Comparison of ENCODE assay signal across 34 mouse cellular contexts in the genomic region with DNA sequence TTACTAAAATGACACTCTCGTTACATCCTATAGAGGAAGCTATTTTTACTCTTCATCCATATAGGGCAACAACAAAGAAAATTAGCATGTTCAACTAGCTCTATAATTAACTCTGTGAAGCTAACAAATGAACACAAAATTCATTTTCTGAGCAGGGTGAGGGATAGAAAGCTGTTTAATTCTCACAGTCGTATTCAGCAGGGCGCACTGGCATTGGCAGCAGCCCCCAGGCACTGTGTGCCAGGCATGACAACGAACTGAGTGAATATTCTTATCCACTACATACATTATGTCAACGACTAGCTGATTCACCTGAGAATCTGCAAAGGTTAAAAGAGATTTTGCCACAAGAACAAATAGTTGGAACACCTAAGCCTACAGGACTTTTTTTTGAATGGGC. TPM values are rescaled to one million over a fixed set of nuclear protein-coding genes. Genes with fewer than 3 reads are reported as not detected.
DNase-seq lines count a peak whose midpoint lies in the region; ATAC-seq and TF ChIP-seq lines count a peak whose summit lies in the region.
"Had no signal": no experiment of that assay in that cellular context is flagged by ENCODE, and none has a peak within 500 bp of the region (broad histone marks: within the 10 kb centered on the region; RNA-seq: fewer than 3 reads in every experiment).

No protein-coding gene starts in this region.

- ATAC-seq in forebrain, postnatal 0 days: peak; percentile 69; the same call in 1 of the 2 replicates
- ATAC-seq in forebrain, embryonic 13.5 days: no peak
- ATAC-seq in midbrain, embryonic 16.5 days: 0 out of 2 replicates have a peak, but pooled peaks have one; percentile 54
- ATAC-seq in midbrain, embryonic 13.5 days: no peak
- ATAC-seq: CD4-positive, CD25-positive, alpha-beta regulatory T cell, adult 4 months; intestine, postnatal 0 days had no signal

- H3K27ac ChIP-seq in forebrain, postnatal 0 days (ENCODE audit: low read depth, low read length): peak overlapping the region; percentile 4; the same call in 1 of the 2 replicates
- H3K27ac ChIP-seq in forebrain, embryonic 13.5 days: no peak overlapping the region
- H3K27ac ChIP-seq in midbrain, embryonic 16.5 days (ENCODE audit: low read length): no peak overlapping the region
- no peak overlapping the region for H3K27ac ChIP-seq in midbrain, embryonic 13.5 days
- H3K27ac ChIP-seq: hindbrain, embryonic 10.5 days; liver, embryonic 14.5 days; macrophage had no signal

- no peak for TF ChIP-seq POLR2A in brain, embryonic 14.5 days (IDR thresholded peaks at IDR 0.05; ENCODE audit: borderline replicate concordance, extremely low read depth, insufficient read depth, insufficient read length, poor library complexity, severe bottlenecking)

- WGBS in forebrain, postnatal 0 days: 26% methylated on average over 5 of the region's 5 CpGs
- 51% methylated on average over 5 of the region's 5 CpGs for WGBS in forebrain, embryonic 13.5 days
- WGBS in midbrain, embryonic 16.5 days: 66% methylated on average over 5 of the region's 5 CpGs
- 67% methylated on average over 5 of the region's 5 CpGs for WGBS in midbrain, embryonic 13.5 days

- peak; percentile 45 to 68 for DNase-seq in cerebellum, postnatal 25 days
- no peak for DNase-seq in cerebellum, postnatal 4 days (ENCODE audit: low spot score in 2 of 2)
- peak; percentile 47 for DNase-seq in forebrain, postnatal 0 days
- peak; percentile 52 for DNase-seq in brain, embryonic 14.5 days (ENCODE audit: low read depth)
- DNase-seq: adrenal gland, postnatal 14 days; gastrocnemius, postnatal 14 days; heart, postnatal 14 days; kidney, adult 9 months; kidney, postnatal 10 days; layer of hippocampus, postnatal 36 days; liver; lung, adult 2 months; lung, postnatal 10 days; right cerebral cortex, postnatal 4 days; thymus, adult 2 months; thymus, postnatal 36 days had no signal

- H3K36me3 ChIP-seq in forebrain, postnatal 0 days (ENCODE audit: insufficient read depth): no peaks in the 10 kb centered on the region
- H3K36me3 ChIP-seq in forebrain, embryonic 13.5 days (ENCODE audit: poor library complexity, severe bottlenecking): no peaks in the 10 kb centered on the region
- H3K36me3 ChIP-seq in midbrain, embryonic 16.5 days (ENCODE audit: control insufficient read depth, insufficient read depth, low read length): no peaks in the 10 kb centered on the region
- no peaks in the 10 kb centered on the region for H3K36me3 ChIP-seq in midbrain, embryonic 13.5 days
- H3K36me3 ChIP-seq: hindbrain, embryonic 10.5 days had no signal

- no peaks in the 10 kb centered on the region for H3K27me3 ChIP-seq in forebrain, postnatal 0 days (ENCODE audit: insufficient read depth, low read length)
- H3K27me3 ChIP-seq in forebrain, embryonic 13.5 days: no peaks in the 10 kb centered on the region
- no peaks in the 10 kb centered on the region for H3K27me3 ChIP-seq in midbrain, embryonic 16.5 days (ENCODE audit: control insufficient read depth, insufficient read depth, low read depth, low read length)
- no peaks in the 10 kb centered on the region for H3K27me3 ChIP-seq in midbrain, embryonic 13.5 days

- no peak overlapping the region for H3K4me3 ChIP-seq in forebrain, postnatal 0 days (ENCODE audit: low read depth, low read length)
- no peak overlapping the region for H3K4me3 ChIP-seq in forebrain, embryonic 13.5 days
- no peak overlapping the region for H3K4me3 ChIP-seq in midbrain, embryonic 16.5 days (ENCODE audit: low read depth, low read length)
- H3K4me3 ChIP-seq in midbrain, embryonic 13.5 days (replicated peaks): no peak overlapping the region
- H3K4me3 ChIP-seq: erythroblast, embryonic 14.5 days; hindbrain, embryonic 10.5 days had no signal

- no peak overlapping the region for H3K9ac ChIP-seq in forebrain, postnatal 0 days
- no peak overlapping the region for H3K9ac ChIP-seq in forebrain, embryonic 13.5 days
- H3K9ac ChIP-seq in midbrain, embryonic 16.5 days (ENCODE audit: low read depth, low read length): no peak overlapping the region
- no peak overlapping the region for H3K9ac ChIP-seq in midbrain, embryonic 13.5 days (replicated peaks)
- H3K9ac ChIP-seq: liver, embryonic 14.5 days had no signal

- H3K4me2 ChIP-seq in forebrain, postnatal 0 days (ENCODE audit: low read depth): no peak overlapping the region
- H3K4me2 ChIP-seq in forebrain, embryonic 13.5 days: no peak overlapping the region
- no peak overlapping the region for H3K4me2 ChIP-seq in midbrain, embryonic 16.5 days (ENCODE audit: low read length)
- no peak overlapping the region for H3K4me2 ChIP-seq in midbrain, embryonic 13.5 days (replicated peaks)

- TF ChIP-seq CTCF in forebrain, postnatal 0 days (IDR thresholded peaks at IDR 0.05; ENCODE audit: low read depth): no peak
- TF ChIP-seq CTCF in brain, embryonic 14.5 days (IDR thresholded peaks at IDR 0.05; ENCODE audit: borderline replicate concordance, extremely low read depth, insufficient read depth, insufficient read length): no peak

- H3K9me3 ChIP-seq in forebrain, postnatal 0 days (ENCODE audit: low read length): no peaks in the 10 kb centered on the region
- no peaks in the 10 kb centered on the region for H3K9me3 ChIP-seq in forebrain, embryonic 13.5 days (replicated peaks)
- no peaks in the 10 kb centered on the region for H3K9me3 ChIP-seq in midbrain, embryonic 16.5 days (replicated peaks; ENCODE audit: control insufficient read depth, low read length, poor library complexity, severe bottlenecking)
- no peaks in the 10 kb centered on the region for H3K9me3 ChIP-seq in midbrain, embryonic 13.5 days
- H3K9me3 ChIP-seq: hindbrain, embryonic 10.5 days had no signal

- no peaks in the 10 kb centered on the region; the same call in 1 of the 2 replicates for H3K4me1 ChIP-seq in forebrain, postnatal 0 days (ENCODE audit: insufficient read depth)
- no peaks in the 10 kb centered on the region for H3K4me1 ChIP-seq in forebrain, embryonic 13.5 days
- no peaks in the 10 kb centered on the region for H3K4me1 ChIP-seq in midbrain, embryonic 16.5 days (ENCODE audit: control insufficient read depth, insufficient read depth, low read length)
- H3K4me1 ChIP-seq in midbrain, embryonic 13.5 days (replicated peaks): no peaks in the 10 kb centered on the region
- H3K4me1 ChIP-seq: hindbrain, embryonic 10.5 days had no signal

RNA-seq across cellular contexts. Expression of a gene that starts 8.2 kb away (rescaled TPM):
- total RNA-seq in forebrain, postnatal 0 days (2014; rRNA removed): 0.33 TPM in 1 of 2 replicates, not detected in the other
- polyA plus RNA-seq in forebrain, postnatal 0 days (2015; fragmentation: Nextera tagmentation; extraction: Ambion mirVana): 0.34 and 0.57 TPM in 2 replicates
- 0.54 and 0.78 TPM in 2 replicates for polyA plus RNA-seq in forebrain, embryonic 13.5 days (2015; fragmentation: Nextera tagmentation; extraction: Ambion mirVana)
- 0.41 and 0.63 TPM in 2 replicates for polyA plus RNA-seq in midbrain, embryonic 16.5 days (2015; fragmentation: Nextera tagmentation; extraction: Ambion mirVana)
- 0.52 and 0.85 TPM in 2 replicates for polyA plus RNA-seq in midbrain, embryonic 13.5 days (2015; fragmentation: Nextera tagmentation; extraction: Ambion mirVana)
- polyA plus RNA-seq in brain, embryonic 14.5 days (2012; rRNA removed): 0.08 and 0.33 TPM in 2 replicates
- total RNA-seq: adrenal gland, postnatal 14 days; gastrocnemius, postnatal 14 days; heart, postnatal 14 days; layer of hippocampus, postnatal 36 days had no signal
- polyA plus RNA-seq: erythroblast, embryonic 14.5 days; lung, adult 2 months; spleen, adult 2 months; thymus, adult 2 months had no signal

RNA-seq across cellular contexts. Expression of a gene that starts 50.6 kb away (rescaled TPM):
- not detected in 2 replicates for total RNA-seq in forebrain, postnatal 0 days (2014; rRNA removed)
- polyA plus RNA-seq in forebrain, postnatal 0 days (2015; fragmentation: Nextera tagmentation; extraction: Ambion mirVana): not detected in 2 replicates
- polyA plus RNA-seq in forebrain, embryonic 13.5 days (2015; fragmentation: Nextera tagmentation; extraction: Ambion mirVana): 0.16 and 0.18 TPM in 2 replicates
- not detected in 2 replicates for polyA plus RNA-seq in midbrain, embryonic 16.5 days (2015; fragmentation: Nextera tagmentation; extraction: Ambion mirVana)
- 0.12 TPM in 1 of 2 replicates, not detected in the other for polyA plus RNA-seq in midbrain, embryonic 13.5 days (2015; fragmentation: Nextera tagmentation; extraction: Ambion mirVana)
- polyA plus RNA-seq in brain, embryonic 14.5 days (2012; rRNA removed): not detected in 2 replicates
- total RNA-seq: adrenal gland, postnatal 14 days; gastrocnemius, postnatal 14 days; granulocyte monocyte progenitor cell, adult 5-6 weeks; heart, postnatal 14 days; layer of hippocampus, postnatal 36 days; megakaryocyte-erythroid progenitor cell, adult 5-6 weeks; monocyte, adult 5-6 weeks had no signal
- polyA plus RNA-seq: CD4-positive, CD25-positive, alpha-beta regulatory T cell, adult 4 months; cortical plate, adult 2 months; embryonic facial prominence, embryonic 14.5 days; erythroblast, embryonic 14.5 days; intestine, postnatal 0 days; large intestine, adult 2 months; limb, embryonic 11.5 days; liver, embryonic 14.5 days; lung, adult 2 months; macrophage; neural tube, embryonic 14.5 days; spleen, adult 2 months had no signal

Comparison
In these comparisons a context has a peak if more than half of its experiments do, and no peak if none do; other contexts are left out.
1. DNase-seq: peak in cerebellum, postnatal 25 days (2 of 2), forebrain, postnatal 0 days (single experiment) and brain, embryonic 14.5 days (single experiment); none in cerebellum, postnatal 4 days (0 of 2).
2. ATAC-seq: peak in forebrain, postnatal 0 days (single experiment) and midbrain, embryonic 16.5 days (single experiment); none in forebrain, embryonic 13.5 days (single experiment) and midbrain, embryonic 13.5 days (single experiment).